Mouse (Mus musculus) kidney, adult 9 months (tissue): ENCODE measurements around the gene Gpx4.
A peak's percentile ranks its signal among the peaks of the same experiment; 100 is the strongest.
"Not testable (repeated sequence)": the region's sequence is repeated elsewhere in the genome, so short reads cannot be mapped to it uniquely, and the experiment has no call there.

ENCODE experiments used
- DNase-seq: peaks from one replicate; pipeline ENCODE4 v3.0.0; 2022

Gene Gpx4

GRCm38 (mm10) chr10:80024229-80025043 is 22.5 kb upstream of the Gpx4 start:
- DNase-seq: no peak

- no peak for DNase-seq
These were observed 22.0 kb upstream of the Gpx4 start for GRCm38 (mm10) chr10:80025044-80025347.

- DNase-seq: no peak
These were observed 21.5 kb upstream of the Gpx4 start for GRCm38 (mm10) chr10:80025463-80025862.

GRCm38 (mm10) chr10:80025889-80026288 is 21.1 kb upstream of the Gpx4 start:
- no peak for DNase-seq

DNA sequence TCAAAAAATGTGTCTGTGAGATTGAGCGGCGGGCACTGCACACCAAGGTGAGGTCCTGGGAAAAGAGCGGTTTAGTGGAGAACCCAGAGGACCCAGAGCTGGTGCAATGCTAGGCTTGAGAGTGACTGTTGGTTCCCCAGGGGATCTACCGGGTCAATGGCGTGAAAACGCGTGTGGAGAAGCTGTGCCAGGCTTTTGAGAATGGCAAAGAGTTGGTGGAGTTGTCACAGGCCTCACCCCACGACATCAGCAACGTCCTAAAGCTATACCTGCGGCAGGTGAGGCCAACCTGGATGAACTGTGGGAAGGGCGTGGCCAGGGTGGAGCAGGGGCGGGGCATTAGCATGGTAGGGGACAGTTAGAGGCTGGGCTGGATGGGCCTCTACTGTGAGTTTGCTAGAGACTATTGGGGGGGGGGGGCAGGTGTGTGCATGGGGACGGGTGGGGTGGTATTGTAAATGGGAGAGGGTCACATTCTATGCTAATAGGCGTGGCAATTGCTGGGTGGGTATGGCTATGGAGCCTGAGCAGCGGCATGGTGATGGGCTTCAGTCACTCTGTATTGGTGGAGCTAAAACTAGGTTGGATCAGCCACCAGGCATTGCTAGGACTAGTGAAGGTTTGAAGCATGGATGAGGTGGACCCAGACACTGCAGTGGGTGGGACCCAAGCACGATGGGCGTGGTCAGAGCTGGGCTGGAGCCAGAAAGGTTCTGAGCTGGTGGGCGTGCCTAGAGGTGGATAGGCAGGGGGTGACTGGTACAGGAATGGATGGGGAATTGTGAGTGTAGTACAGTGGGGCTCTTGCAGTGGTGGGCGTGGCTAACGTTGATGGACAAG is 19.1 kb upstream of the Gpx4 start:
- no peak for DNase-seq

DNA sequence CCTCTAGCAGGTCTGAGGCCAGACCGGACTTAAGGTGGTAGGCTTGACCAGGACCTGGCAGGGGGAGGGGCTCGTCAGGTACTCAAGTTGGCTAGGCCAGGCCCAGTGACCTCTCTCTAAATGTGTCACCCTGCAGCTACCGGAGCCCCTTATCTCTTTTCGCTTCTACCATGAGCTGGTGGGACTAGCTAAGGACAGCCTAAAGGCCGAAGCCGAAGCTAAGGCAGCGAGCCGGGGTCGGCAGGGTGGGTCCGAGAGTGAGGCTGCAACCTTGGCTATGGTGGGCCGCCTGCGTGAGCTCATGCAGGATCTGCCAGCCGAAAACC is 18.5 kb upstream of the Gpx4 start:
- no peak for DNase-seq

DNA sequence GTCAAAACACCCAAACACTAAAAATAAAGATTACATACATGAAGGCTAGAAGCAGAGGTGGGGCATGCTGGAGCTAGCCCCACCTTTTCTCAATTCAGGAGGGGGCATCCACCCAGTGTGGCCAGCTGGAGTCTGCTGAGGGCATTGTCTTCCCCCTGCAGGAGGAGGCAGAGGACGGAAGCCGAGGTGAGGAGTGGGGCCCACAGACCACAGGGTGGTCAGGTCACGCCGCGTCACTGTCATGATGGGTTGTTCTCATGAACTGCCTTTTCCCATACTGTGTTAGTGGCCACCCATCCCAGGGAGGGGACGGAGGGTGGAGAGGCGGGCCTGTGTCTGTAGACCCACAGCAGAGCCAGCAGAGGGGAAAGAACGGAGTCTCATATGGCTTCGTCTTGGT is 16.8 kb upstream of the Gpx4 start:
- DNase-seq: no peak

- DNase-seq: no peak
These were observed 16.2 kb upstream of the Gpx4 start for GRCm38 (mm10) chr10:80030736-80031135.

DNA sequence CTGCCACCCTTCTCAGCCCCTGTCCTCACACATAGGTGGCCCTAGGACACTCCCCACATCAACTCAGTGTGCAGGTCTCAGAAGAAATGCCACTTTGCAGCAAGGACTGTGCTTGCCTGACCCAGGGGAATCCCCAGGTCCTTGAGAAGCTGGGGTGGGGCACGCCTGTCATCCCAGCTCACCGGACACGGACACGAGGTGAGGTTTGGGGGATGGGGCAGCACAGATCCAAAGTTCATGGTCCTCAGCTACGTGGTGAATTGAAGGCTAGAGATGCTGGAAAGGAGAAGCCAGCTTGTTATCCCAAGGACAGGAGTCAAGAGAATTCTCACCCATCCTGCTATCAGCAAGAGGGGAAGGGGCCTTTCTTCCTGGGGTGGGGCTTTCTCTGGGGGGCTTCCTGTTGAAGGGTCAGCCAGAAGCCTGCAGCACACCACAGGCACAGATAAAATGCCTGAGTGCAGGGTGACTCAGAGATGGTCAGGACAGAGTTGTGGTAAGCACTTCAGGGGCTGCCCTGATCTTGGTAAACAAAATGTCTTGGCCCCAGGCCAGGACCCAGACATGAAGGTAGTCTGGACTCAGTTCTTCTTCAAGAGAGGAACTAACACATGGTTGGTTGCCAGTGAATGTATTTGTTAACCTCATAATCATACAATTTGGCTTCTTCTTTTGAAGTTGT is 14.0 kb upstream of the Gpx4 start:
- no peak for DNase-seq

DNA sequence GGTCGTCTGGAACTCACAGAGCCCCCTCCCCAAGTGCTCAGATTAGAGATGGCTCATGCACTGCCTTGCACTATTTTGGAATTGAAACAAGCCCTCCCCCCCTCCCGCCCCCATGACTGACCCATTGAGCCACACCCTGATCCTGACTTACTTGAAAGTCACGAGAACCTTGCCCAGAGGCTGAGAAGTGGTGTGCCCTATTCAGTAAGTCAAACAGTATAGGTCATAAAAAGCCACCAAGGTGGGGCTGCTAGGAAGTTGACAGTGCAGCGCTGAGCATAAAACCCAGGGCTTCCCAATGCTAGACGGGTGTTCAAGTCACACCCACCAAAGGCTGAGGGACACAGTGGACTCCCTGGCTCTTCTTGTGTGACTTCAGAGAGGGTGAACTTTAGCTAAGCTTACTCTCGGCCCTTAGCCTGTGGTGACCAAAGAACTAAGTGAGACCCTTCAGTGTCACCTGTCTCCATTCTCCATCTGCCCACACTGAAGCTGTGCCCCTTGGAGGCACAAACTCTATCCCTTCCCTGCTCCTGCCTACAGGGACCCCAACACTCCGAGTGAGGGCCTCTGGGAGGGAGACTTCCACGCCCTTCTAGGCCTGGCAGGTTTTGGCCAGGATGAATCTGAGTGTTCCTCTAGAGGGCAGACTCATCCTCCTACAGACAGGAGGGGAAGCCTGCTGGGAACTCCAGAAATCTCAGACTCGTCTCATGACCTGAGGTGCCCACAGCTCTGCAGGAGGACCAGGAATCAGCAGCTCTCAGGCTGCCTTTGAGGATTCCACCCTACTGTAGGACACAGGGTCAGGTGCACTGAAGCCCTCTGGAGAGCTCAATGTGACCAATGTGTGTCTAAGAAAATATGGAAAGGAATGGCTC is 13.2 kb upstream of the Gpx4 start:
- DNase-seq: peak; percentile 67

DNA sequence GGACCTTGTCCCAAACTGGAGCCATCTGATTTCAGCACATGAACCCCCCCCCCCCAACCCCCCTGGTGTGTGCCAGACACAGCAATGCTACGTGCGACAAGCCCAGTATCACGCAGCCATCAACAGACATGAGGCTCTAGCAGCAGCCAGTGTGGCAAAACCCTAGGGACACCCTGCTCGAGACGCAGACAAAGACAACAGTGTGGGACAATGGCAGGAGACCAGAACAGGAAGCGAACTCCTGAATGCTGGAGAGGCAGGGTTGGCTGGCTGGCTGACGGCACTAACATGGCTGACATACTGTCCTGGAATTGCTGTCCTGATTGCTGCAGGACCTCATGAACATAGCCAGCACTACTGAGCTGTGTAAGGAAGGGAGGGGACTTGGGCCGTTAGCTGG is 11.8 kb upstream of the Gpx4 start:
- DNase-seq: no peak

GRCm38 (mm10) chr10:80035686-80036085 is 11.3 kb upstream of the Gpx4 start:
- DNase-seq: no peak

GRCm38 (mm10) chr10:80036832-80037231 is 10.1 kb upstream of the Gpx4 start:
- no peak for DNase-seq

DNA sequence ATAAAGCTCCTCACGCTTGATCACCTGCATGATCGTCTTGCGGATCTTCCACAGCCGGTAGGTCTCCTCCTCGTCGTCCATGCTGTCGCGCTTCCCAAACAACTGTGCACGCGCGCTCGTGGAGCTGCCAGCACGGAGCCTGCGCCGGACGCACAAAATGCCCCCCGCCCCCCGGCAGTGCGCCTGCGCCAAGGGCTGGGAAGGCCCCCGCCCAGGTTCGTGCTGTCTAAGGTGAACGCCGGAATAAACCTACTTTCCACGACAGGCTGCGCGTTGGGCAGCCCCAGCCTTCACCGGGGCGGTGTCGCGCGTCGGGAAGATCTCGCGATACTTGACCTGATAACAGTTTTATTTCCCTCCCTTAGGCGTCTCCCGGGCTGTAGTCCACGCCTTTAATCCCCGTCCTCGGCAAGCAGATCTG is 7.4 kb upstream of the Gpx4 start, which contains the start of gene Polr2e:
Gene Polr2e (minus strand): TSS at position 237 of the 421 bp plus-strand sequence.
- peak; percentile 99 for DNase-seq

GRCm38 (mm10) chr10:80041409-80042060 is 5.4 kb upstream of the Gpx4 start:
- not testable (repeated sequence) for DNase-seq

DNA sequence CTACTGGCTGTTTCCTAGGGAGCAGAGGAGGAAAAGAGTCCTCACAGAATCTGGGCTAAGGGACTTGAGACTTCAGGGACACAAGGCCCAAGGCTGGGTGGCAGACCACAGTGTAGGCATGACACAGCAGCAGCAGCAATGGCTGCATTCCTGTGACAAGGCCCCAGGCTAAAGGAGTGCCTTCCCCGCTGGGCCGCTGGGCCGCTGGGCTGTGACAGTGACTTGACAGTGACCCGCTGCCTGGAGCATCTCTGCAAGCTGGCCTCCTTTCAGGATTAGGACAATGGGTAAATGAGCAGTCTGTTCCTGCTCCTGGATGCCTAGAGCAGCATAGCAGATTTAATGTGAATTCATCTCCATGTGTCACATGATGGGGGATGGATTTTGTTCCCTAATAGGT is 2.9 kb upstream of the Gpx4 start:
- DNase-seq: no peak

- not testable (repeated sequence) for DNase-seq
These were observed 1.6 kb upstream of the Gpx4 start for GRCm38 (mm10) chr10:80045364-80045763.

- DNase-seq: no peak
These were observed 1.2 kb upstream of the Gpx4 start for GRCm38 (mm10) chr10:80045766-80046165.

- no peak for DNase-seq
These were observed 1.4 kb downstream of the Gpx4 start for GRCm38 (mm10) chr10:80048396-80048795.

- no peak for DNase-seq
These were observed 1.9 kb downstream of the Gpx4 start for GRCm38 (mm10) chr10:80048834-80049233.

DNA sequence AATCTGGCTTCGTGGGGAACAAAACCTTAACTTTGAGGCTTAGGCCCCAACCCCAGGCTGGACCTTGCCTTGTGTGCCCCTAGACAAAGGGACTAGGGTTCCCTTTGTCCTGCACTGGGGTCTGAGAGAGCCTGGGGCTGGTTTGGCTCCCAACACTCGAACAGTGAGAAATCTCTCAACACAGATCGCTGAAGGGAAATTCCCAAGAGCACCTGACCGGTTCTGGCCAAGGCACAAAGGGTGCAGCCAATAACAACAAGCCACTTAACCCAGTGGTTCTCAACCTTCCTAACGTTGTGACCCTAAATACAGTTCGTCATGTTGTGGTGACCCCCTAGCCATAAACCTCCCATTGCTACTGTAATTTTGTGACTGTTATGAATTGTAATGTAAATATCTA is 3.3 kb downstream of the Gpx4 start:
- no peak for DNase-seq
